Mouse (Mus musculus) heart, embryonic 16.5 days (tissue): ENCODE results near the gene Olfr1229. TPM values are rescaled to one million over a fixed set of nuclear protein-coding genes. Genes with fewer than 3 reads are reported as not detected.

Experiments used
- ATAC-seq: fragments of 200-750 bp; cut with Nextera tagmentation; replicated peaks from 2 replicates; pipeline ENCODE4 v1.8.0; 2017; ENCODE audit warnings: moderate number of reproducible peaks; ENCODE audit not compliant: insufficient read depth, low FRiP score; ENCODE audit errors: extremely low read depth
- H3K27ac ChIP-seq: fragments of 300-500 bp; sonication (generic); 2 replicates; pipeline ENCODE4 v1.5.1; 2014; ENCODE audit warnings: mild to moderate bottlenecking, low read length, control low read depth, moderate library complexity
- H3K27me3 ChIP-seq: fragments of 300-500 bp; sonication (generic); 2 replicates; pipeline ENCODE4 v1.6.1; 2014; ENCODE audit warnings: low read length, mixed read lengths; ENCODE audit not compliant: control insufficient read depth, insufficient read depth
- H3K36me3 ChIP-seq: fragments of 300-500 bp; sonication (generic); 2 replicates; pipeline ENCODE4 v1.6.1; 2014; ENCODE audit not compliant: control insufficient read depth, insufficient read depth
- H3K4me1 ChIP-seq: fragments of 300-500 bp; sonication (generic); 2 replicates; pipeline ENCODE4 v1.6.1; 2014; ENCODE audit warnings: low read length, mixed read lengths; ENCODE audit not compliant: control insufficient read depth, insufficient read depth
- H3K4me2 ChIP-seq: fragments of 300-500 bp; sonication (generic); 2 replicates; pipeline ENCODE4 v1.6.1; 2014; ENCODE audit warnings: low read depth, mild to moderate bottlenecking, control low read depth, low read length
- H3K4me3 ChIP-seq: fragments of 300-500 bp; sonication (generic); 2 replicates; pipeline ENCODE4 v1.5.1; 2014; ENCODE audit warnings: mild to moderate bottlenecking, control low read depth, low read length
- H3K9ac ChIP-seq: fragments of 300-500 bp; sonication (generic); 2 replicates; pipeline ENCODE4 v1.6.1; 2014; ENCODE audit warnings: low read length, control low read depth
- H3K9me3 ChIP-seq: fragments of 300-500 bp; sonication (generic); replicated peaks from 2 replicates; pipeline ENCODE4 v1.6.1; 2016; ENCODE audit warnings: low read length; ENCODE audit not compliant: control insufficient read depth
- WGBS: fragments of 180-500 bp; shearing (Covaris S2); extraction: QIAGEN DNeasy Blood & Tissue Kit; methylation state at CpG from one replicate; pipeline ENCODE4 v1.1.7; 2014; 5-methylcytosine and 5-hydroxymethylcytosine counted together
- polyA plus RNA-seq: library from polyadenylated mRNA; unstranded; fragments of >200 nt; fragmentation: Nextera tagmentation; extraction: Ambion mirVana; gene quantifications from 2 replicates; pipeline ENCODE4 v1.2.1, GENCODE M21; 2015

The Olfr1229 gene
- not detected in 2 replicates for polyA plus RNA-seq

DNA sequence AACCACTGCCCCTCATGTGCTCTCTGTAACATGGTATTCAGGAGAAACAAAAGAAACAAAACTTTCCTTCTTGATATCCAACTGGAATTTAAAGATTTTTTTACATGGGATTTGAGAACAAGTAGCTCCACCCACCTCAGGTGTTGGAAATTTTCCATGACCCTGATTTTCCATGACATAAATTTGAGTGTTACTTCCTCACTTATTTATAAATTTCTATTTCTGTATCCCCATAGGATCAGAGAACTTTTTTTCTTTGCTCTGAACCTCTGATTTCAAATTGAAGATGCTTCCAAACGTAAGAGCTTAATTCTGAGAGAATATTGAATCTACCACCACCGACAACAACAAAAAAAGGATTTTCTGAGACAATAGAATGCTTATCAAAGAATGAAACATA lies at the start of gene Olfr1229:
Gene Olfr1229, minus strand, starts transcription at position 101 of the 400 bp plus-strand sequence.
- Histone ChIP-seq H3K36me3 (no peaks in the 10 kb centered on the region), H3K4me3 (no peak within 1 kb of the TSS), H3K9me3 (no peaks in the 10 kb centered on the region), H3K9ac (no peak within 1 kb of the TSS), H3K27me3 (no peaks in the 10 kb centered on the region), H3K4me1 (no peaks in the 10 kb centered on the region), H3K4me2 (no peak within 1 kb of the TSS), H3K27ac (no peak within 1 kb of the TSS)
- ATAC-seq = no peak
- 69% methylated on average over 2 of the region's 2 CpGs for WGBS

- no peaks in the 10 kb centered on the region for H3K9me3 ChIP-seq
- H3K27ac ChIP-seq = no peak within 1 kb of the TSS
- no peak for ATAC-seq
- no peak within 1 kb of the TSS for H3K4me3 ChIP-seq
- H3K27me3 ChIP-seq = no peaks in the 10 kb centered on the region
- no peak within 1 kb of the TSS for H3K9ac ChIP-seq
- no peaks in the 10 kb centered on the region for H3K36me3 ChIP-seq
- H3K4me2 ChIP-seq = no peak within 1 kb of the TSS
- no peaks in the 10 kb centered on the region for H3K4me1 ChIP-seq
Measured at GRCm38 (mm10) chr2:89329575-89329974, 41.8 kb upstream of the Olfr1229 start, which contains the start of gene Olfr1232. Olfr1232 (minus strand) TSS chr2:89329675.

GRCm38 (mm10) chr2:89306974-89307373 lies 19.2 kb upstream of the Olfr1229 start, which contains the start of gene Olfr1231:
Olfr1231 (minus strand) TSS chr2:89307074.
- no peak within 1 kb of the TSS for H3K4me3 ChIP-seq
- no peaks in the 10 kb centered on the region for H3K36me3 ChIP-seq
- 63% methylated on average over 2 of the region's 2 CpGs for WGBS
- no peak for ATAC-seq
- H3K9me3 ChIP-seq = no peaks in the 10 kb centered on the region
- H3K9ac ChIP-seq = no peak within 1 kb of the TSS
- H3K27me3 ChIP-seq = no peaks in the 10 kb centered on the region
- H3K4me1 ChIP-seq = no peaks in the 10 kb centered on the region
- no peak within 1 kb of the TSS for H3K4me2 ChIP-seq
- no peak within 1 kb of the TSS for H3K27ac ChIP-seq

GRCm38 (mm10) chr2:89297168-89297567 lies 9.4 kb upstream of the Olfr1229 start, which contains the start of gene Olfr1230:
Olfr1230 (minus strand) TSS chr2:89297268.
- Histone ChIP-seq H3K4me3 (no peak within 1 kb of the TSS), H3K36me3 (no peaks in the 10 kb centered on the region), H3K27ac (no peak within 1 kb of the TSS), H3K4me1 (no peaks in the 10 kb centered on the region), H3K9ac (no peak within 1 kb of the TSS), H3K9me3 (no peaks in the 10 kb centered on the region), H3K27me3 (no peaks in the 10 kb centered on the region), H3K4me2 (no peak within 1 kb of the TSS)
- 80% methylated on average over 1 of the region's 1 CpGs for WGBS
- ATAC-seq = no peak

DNA sequence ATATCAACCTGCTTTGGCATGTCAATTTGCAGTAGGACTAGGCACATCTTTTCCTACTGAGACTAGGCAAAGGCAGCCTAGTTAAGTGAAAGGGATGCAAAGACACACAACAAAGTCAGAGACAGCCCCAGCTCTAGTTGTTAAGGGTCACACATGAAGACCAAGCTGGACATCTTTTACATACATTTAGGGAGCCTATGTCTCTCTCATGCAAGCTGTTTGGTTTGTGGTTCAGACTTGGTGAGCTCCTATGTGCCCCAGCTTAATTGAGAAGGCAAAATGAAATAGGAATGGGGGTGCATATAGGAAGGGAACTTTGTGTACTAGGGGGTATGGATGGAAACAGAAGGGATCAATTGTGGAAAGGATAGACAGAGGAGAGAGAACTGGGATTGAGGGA lies 33.9 kb downstream of the Olfr1229 start, which contains the start of gene Olfr1228:
Gene Olfr1228, minus strand, starts transcription at position 101 of the 400 bp plus-strand sequence.
- H3K9me3 ChIP-seq = no peaks in the 10 kb centered on the region
- H3K36me3 ChIP-seq = no peaks in the 10 kb centered on the region
- no peaks in the 10 kb centered on the region for H3K4me1 ChIP-seq
- H3K4me3 ChIP-seq = no peak within 1 kb of the TSS
- no peak for ATAC-seq
- no peak within 1 kb of the TSS for H3K27ac ChIP-seq
- no peak within 1 kb of the TSS for H3K9ac ChIP-seq
- no peak within 1 kb of the TSS for H3K4me2 ChIP-seq
- no peaks in the 10 kb centered on the region for H3K27me3 ChIP-seq

Other genes starting within 250 kb of the Olfr1229 start
- gene Olfr1218, start 226.8 kb downstream of the Olfr1229 start, polyA plus RNA-seq = not detected in 2 replicates
- not detected in 2 replicates for gene Olfr1219, start 204.5 kb downstream of the Olfr1229 start, polyA plus RNA-seq
- gene Olfr1220, start 181.2 kb downstream of the Olfr1229 start, polyA plus RNA-seq = not detected in 2 replicates
- gene Olfr1221, start 170.7 kb downstream of the Olfr1229 start, polyA plus RNA-seq = not detected in 2 replicates
- not detected in 2 replicates for gene Olfr1222, start 155.0 kb downstream of the Olfr1229 start, polyA plus RNA-seq
- gene Olfr1223, start 136.5 kb downstream of the Olfr1229 start, polyA plus RNA-seq = not detected in 2 replicates
- gene Olfr1224-ps1, start 123.9 kb downstream of the Olfr1229 start, polyA plus RNA-seq = not detected in 2 replicates
- gene Olfr1225, start 113.3 kb downstream of the Olfr1229 start, polyA plus RNA-seq = not detected in 2 replicates
- gene Olfr1226, start 88.0 kb downstream of the Olfr1229 start, polyA plus RNA-seq = not detected in 2 replicates
- not detected in 2 replicates for gene Olfr1228, start 34.0 kb downstream of the Olfr1229 start, polyA plus RNA-seq
- not detected in 2 replicates for gene Olfr1230, start 9.3 kb upstream of the Olfr1229 start, polyA plus RNA-seq
- not detected in 2 replicates for gene Olfr1231, start 19.1 kb upstream of the Olfr1229 start, polyA plus RNA-seq
- not detected in 2 replicates for gene Olfr1232, start 41.7 kb upstream of the Olfr1229 start, polyA plus RNA-seq
- not detected in 2 replicates for gene Olfr1233, start 54.4 kb upstream of the Olfr1229 start, polyA plus RNA-seq
- not detected in 2 replicates for gene Olfr1234, start 76.9 kb upstream of the Olfr1229 start, polyA plus RNA-seq
- not detected in 2 replicates for gene Olfr1238, start 121.7 kb upstream of the Olfr1229 start, polyA plus RNA-seq
- not detected in 2 replicates for gene Olfr1239, start 132.4 kb upstream of the Olfr1229 start, polyA plus RNA-seq
- not detected in 2 replicates for gene Olfr1240, start 155.0 kb upstream of the Olfr1229 start, polyA plus RNA-seq
- not detected in 2 replicates for gene Olfr1241, start 199.1 kb upstream of the Olfr1229 start, polyA plus RNA-seq
- not detected in 2 replicates for gene Olfr1242, start 210.3 kb upstream of the Olfr1229 start, polyA plus RNA-seq
- gene Olfr1243, start 243.5 kb upstream of the Olfr1229 start, polyA plus RNA-seq = not detected in 2 replicates